Mouse (Mus musculus): ENCODE measurements at regions not wholly inside any gene's neighbourhood (a gene's known extent, or its start where the extent isn't known, plus 50 kb on each side); places are given as distances from the start of the nearest gene placed in this dataset.

- no peak for DNase-seq
These were observed 1278.9 kb downstream of the Gsdmc2 start for GRCm38 (mm10) chr15:62566106-62566511.

GRCm38 (mm10) chr15:62533233-62533632 lies 1311.7 kb downstream of the Gsdmc2 start:
- DNase-seq = no peak

GRCm38 (mm10) chr15:62528975-62529374 lies 1316.0 kb downstream of the Gsdmc2 start:
- no peak for DNase-seq

GRCm38 (mm10) chr15:62524628-62525027 lies 1320.3 kb downstream of the Gsdmc2 start:
- DNase-seq = no peak

- no peak for DNase-seq
These were observed 1320.8 kb downstream of the Gsdmc2 start for GRCm38 (mm10) chr15:62524135-62524534.

GRCm38 (mm10) chr15:62513462-62513861 lies 1331.5 kb downstream of the Gsdmc2 start:
- no peak for DNase-seq

- no peak for DNase-seq
These were observed 1333.5 kb downstream of the Gsdmc2 start for GRCm38 (mm10) chr15:62511461-62511860.

GRCm38 (mm10) chr15:62503866-62504265 lies 1341.1 kb downstream of the Gsdmc2 start:
- DNase-seq = no peak

GRCm38 (mm10) chr15:62500966-62501365 lies 1344.0 kb downstream of the Gsdmc2 start:
- DNase-seq = no peak

- no peak for DNase-seq
These were observed 1344.5 kb downstream of the Gsdmc2 start for GRCm38 (mm10) chr15:62500522-62500921.

- peak; percentile 3 for DNase-seq
These were observed 1348.8 kb downstream of the Gsdmc2 start for GRCm38 (mm10) chr15:62496193-62496592.

- no peak for DNase-seq
These were observed 1352.6 kb downstream of the Gsdmc2 start for GRCm38 (mm10) chr15:62492350-62492749.

GRCm38 (mm10) chr15:62490548-62490947 lies 1354.4 kb downstream of the Gsdmc2 start:
- DNase-seq = no peak

GRCm38 (mm10) chr15:62486540-62486939 lies 1358.4 kb downstream of the Gsdmc2 start:
- no peak for DNase-seq

GRCm38 (mm10) chr15:62484350-62484749 lies 1360.6 kb downstream of the Gsdmc2 start:
- no peak for DNase-seq

GRCm38 (mm10) chr15:62483534-62483933 lies 1361.4 kb downstream of the Gsdmc2 start:
- no peak for DNase-seq

GRCm38 (mm10) chr15:62482357-62482756 lies 1362.6 kb downstream of the Gsdmc2 start:
- no peak for DNase-seq

- DNase-seq = no peak
These were observed 1367.2 kb downstream of the Gsdmc2 start for GRCm38 (mm10) chr15:62477779-62478178.

GRCm38 (mm10) chr15:62476452-62476851 lies 1368.5 kb downstream of the Gsdmc2 start:
- no peak for DNase-seq

GRCm38 (mm10) chr15:62470683-62471331 lies 1374.2 kb downstream of the Gsdmc2 start:
- DNase-seq = no peak

GRCm38 (mm10) chr15:62468076-62468475 lies 1376.9 kb downstream of the Gsdmc2 start:
- no peak for DNase-seq

- DNase-seq = no peak
These were observed 1378.1 kb downstream of the Gsdmc2 start for GRCm38 (mm10) chr15:62466856-62467255.

- DNase-seq = no peak
These were observed 1379.7 kb downstream of the Gsdmc2 start for GRCm38 (mm10) chr15:62465026-62465839.

GRCm38 (mm10) chr15:62462698-62463097 lies 1382.3 kb downstream of the Gsdmc2 start:
- peak; percentile 64 to 69 for DNase-seq

All from cerebellum, adult 18-20 months (tissue).